In the genomic region with DNA sequence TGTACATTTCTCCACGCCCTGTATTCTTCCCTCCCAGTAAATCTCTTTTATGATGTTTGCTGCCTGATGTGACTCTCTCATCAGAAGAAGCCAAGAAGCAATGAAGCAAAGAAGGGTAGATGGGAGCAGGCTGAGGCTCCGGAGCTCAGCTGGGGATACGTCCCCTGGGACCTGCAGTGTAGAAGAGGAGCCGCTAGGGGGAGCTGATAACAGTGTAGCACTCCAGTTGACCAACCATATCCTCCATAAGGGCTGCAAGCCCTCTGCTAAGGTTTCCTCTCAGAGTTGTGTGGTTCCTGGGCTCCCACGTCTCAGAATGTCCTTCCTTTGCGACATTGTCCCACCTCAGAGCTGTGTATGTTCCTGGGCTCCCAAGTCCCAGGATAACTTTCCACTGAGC, we compare ENCODE assay signal across 9 mouse cellular contexts. TPM values are rescaled to one million over a fixed set of nuclear protein-coding genes. Genes with fewer than 3 reads are reported as not detected.
A peak's percentile ranks its signal among the peaks of the same experiment; 100 is the strongest.
DNase-seq lines count a peak whose midpoint lies in the region.
"Had no signal": no experiment of that assay in that cellular context is flagged by ENCODE, and none has a peak within 500 bp of the region (broad histone marks: within the 10 kb centered on the region; RNA-seq: fewer than 3 reads in every experiment).

No protein-coding gene starts in this region.

- H3K27ac ChIP-seq in limb, embryonic 10.5 days, result no peak overlapping the region
- H3K27ac ChIP-seq: heart, embryonic 13.5 days had no signal

- no peak overlapping the region for H3K4me3 ChIP-seq in limb, embryonic 10.5 days
- H3K4me3 ChIP-seq: heart, embryonic 13.5 days had no signal

- DNase-seq in left cerebral cortex, adult 18-20 months (ENCODE audit: low spot score in 2 of 2), result peak; percentile 18 to 47
- DNase-seq in left cerebral cortex, adult 11 months (ENCODE audit: low spot score), result no peak
- DNase-seq in NIH3T3 (ENCODE audit: low read depth), result peak; percentile 69
- DNase-seq in cerebellum, adult 9-11 months, result peak; percentile 25
- peak; percentile 31 to 57 for DNase-seq in gastrocnemius, postnatal 4 days (ENCODE audit: low spot score in 2 of 2)
- peak; percentile 51 for DNase-seq in limb, embryonic 10.5 days (ENCODE audit: low spot score)
- DNase-seq in ovary, postnatal 36 days (ENCODE audit: low spot score), result peak; percentile 64
- DNase-seq in thymus, postnatal 4 days, result peak; percentile 83

- no peaks in the 10 kb centered on the region for H3K9me3 ChIP-seq in limb, embryonic 10.5 days (replicated peaks)
- H3K9me3 ChIP-seq: heart, embryonic 13.5 days had no signal

- H3K36me3 ChIP-seq in limb, embryonic 10.5 days, result no peaks in the 10 kb centered on the region
- H3K36me3 ChIP-seq: heart, embryonic 13.5 days had no signal

- no peaks in the 10 kb centered on the region for H3K27me3 ChIP-seq in limb, embryonic 10.5 days (ENCODE audit: low read depth, poor library complexity, severe bottlenecking)
- H3K27me3 ChIP-seq: heart, embryonic 13.5 days had no signal

- peaks cover 4% of the 10 kb centered on the region; the same call in 1 of the 2 replicates for H3K4me1 ChIP-seq in limb, embryonic 10.5 days

- WGBS in limb, embryonic 10.5 days, result 46% methylated on average over 6 of the region's 6 CpGs

RNA-seq across cellular contexts. Expression of a gene that starts 45.5 kb away (rescaled TPM):
- total RNA-seq in left cerebral cortex, adult 18-20 months (2021), result 10 to 100 TPM; 21.4 to 22.6 TPM
- total RNA-seq in gastrocnemius, postnatal 4 days (2021), result 100 to 1,000 TPM; 122 to 138 TPM
- 53.6 and 63.3 TPM in 2 replicates for polyA plus RNA-seq in limb, embryonic 10.5 days (2016; fragmentation: Nextera tagmentation; extraction: Ambion mirVana)

RNA-seq across cellular contexts. Expression of a gene that starts 47.9 kb away (rescaled TPM):
- total RNA-seq in left cerebral cortex, adult 18-20 months (2021), result 10 to 100 TPM; 87.8 to 89.7 TPM
- total RNA-seq in gastrocnemius, postnatal 4 days (2021), result 10 to 100 TPM; 19.9 to 20.7 TPM
- polyA plus RNA-seq in limb, embryonic 10.5 days (2016; fragmentation: Nextera tagmentation; extraction: Ambion mirVana), result 0.69 and 1.2 TPM in 2 replicates

Comparison
In these comparisons a context has a peak if more than half of its experiments do, and no peak if none do; other contexts are left out.
1. RNA of a gene that starts 45.5 kb away (total RNA-seq): 122 to 138 TPM in gastrocnemius, postnatal 4 days; 21.4 to 22.6 TPM in left cerebral cortex, adult 18-20 months; every median in the first group is over 4 times any median in the second.
2. RNA of a gene that starts 47.9 kb away (total RNA-seq): 87.8 to 89.7 TPM in left cerebral cortex, adult 18-20 months; 19.9 to 20.7 TPM in gastrocnemius, postnatal 4 days; every median in the first group is over 4 times any median in the second.